Mouse (Mus musculus): Measurements from ENCODE around the gene Zbed6. TPM values are rescaled to one million over a fixed set of nuclear protein-coding genes. Genes with fewer than 3 reads are reported as not detected.

Zbed6 gene
- polyA plus RNA-seq, 1 experiment: not detected

GRCm38 (mm10) chr1:133650288-133651055 is 10.2 kb downstream of the Zbed6 start:
- Histone ChIP-seq H3K4me3 (ENCODE audit: insufficient read depth, low read depth, low read length) (no peak overlapping the region), H3K27ac (ENCODE audit: insufficient read depth, low read depth, low read length) (no peak overlapping the region), H3K4me1 (ENCODE audit: control insufficient read depth, insufficient read depth, low read length) (peaks cover 2% of the 10 kb centered on the region; the same call in 1 of the 2 replicates)
- WGBS: 95% methylated on average over 7 of the region's 7 CpGs
- TF ChIP-seq POLR2A (IDR thresholded peaks at IDR 0.05; ENCODE audit: insufficient read depth, low read depth, low read length) (no peak), CTCF (IDR thresholded peaks at IDR 0.05; ENCODE audit: insufficient read depth, low read depth, low read length) (no peak)

- TF ChIP-seq POLR2A (IDR thresholded peaks at IDR 0.05; ENCODE audit: insufficient read depth, low read depth, low read length) (no peak), CTCF (IDR thresholded peaks at IDR 0.05; ENCODE audit: insufficient read depth, low read depth, low read length) (no peak)
- 93% methylated on average over 5 of the region's 5 CpGs for WGBS
- no peak overlapping the region for H3K27ac ChIP-seq (ENCODE audit: insufficient read depth, low read depth, low read length)
- H3K4me1 ChIP-seq (ENCODE audit: control insufficient read depth, insufficient read depth, low read length): no peaks in the 10 kb centered on the region
- H3K4me3 ChIP-seq (ENCODE audit: insufficient read depth, low read depth, low read length): no peak overlapping the region
Measured at GRCm38 (mm10) chr1:133645652-133646051, 15.0 kb downstream of the Zbed6 start.

- WGBS: 37% methylated on average over 2 of the region's 2 CpGs
- no peak overlapping the region for H3K4me3 ChIP-seq (ENCODE audit: insufficient read depth, low read depth, low read length)
- H3K27ac ChIP-seq (ENCODE audit: insufficient read depth, low read depth, low read length): no peak overlapping the region
- H3K4me1 ChIP-seq (ENCODE audit: control insufficient read depth, insufficient read depth, low read length): no peaks in the 10 kb centered on the region
- no peak for TF ChIP-seq POLR2A (IDR thresholded peaks at IDR 0.05; ENCODE audit: insufficient read depth, low read depth, low read length)
- TF ChIP-seq CTCF (IDR thresholded peaks at IDR 0.05; ENCODE audit: insufficient read depth, low read depth, low read length): no peak
Measured at GRCm38 (mm10) chr1:133641163-133641562, 19.5 kb downstream of the Zbed6 start.

GRCm38 (mm10) chr1:133638517-133638916 is 22.2 kb downstream of the Zbed6 start:
- TF ChIP-seq POLR2A (IDR thresholded peaks at IDR 0.05; ENCODE audit: insufficient read depth, low read depth, low read length) (no peak), CTCF (IDR thresholded peaks at IDR 0.05; ENCODE audit: insufficient read depth, low read depth, low read length) (no peak)
- H3K4me3 ChIP-seq (ENCODE audit: insufficient read depth, low read depth, low read length): no peak overlapping the region
- WGBS: 92% methylated on average over 6 of the region's 6 CpGs
- no peak overlapping the region for H3K27ac ChIP-seq (ENCODE audit: insufficient read depth, low read depth, low read length)
- no peaks in the 10 kb centered on the region for H3K4me1 ChIP-seq (ENCODE audit: control insufficient read depth, insufficient read depth, low read length)

DNA sequence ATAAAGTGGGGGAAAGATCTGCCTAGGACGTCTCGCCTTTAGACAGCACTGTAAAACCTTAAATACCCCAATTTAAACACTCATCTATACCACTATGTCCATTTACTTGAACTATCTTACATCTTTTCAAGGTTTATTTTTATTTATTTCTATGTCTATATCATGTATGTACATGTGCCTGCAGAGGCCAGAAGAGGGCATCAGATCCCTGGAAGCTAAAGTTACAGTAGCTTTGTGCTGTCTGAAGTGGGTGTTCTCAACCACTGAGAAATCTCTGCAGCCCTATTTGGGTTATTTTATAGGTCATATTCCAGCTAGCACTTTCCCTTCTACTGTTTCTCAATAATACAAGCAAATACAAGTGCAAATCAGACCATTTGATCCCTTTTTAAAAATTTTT is 28.5 kb downstream of the Zbed6 start:
- Histone ChIP-seq H3K27ac (ENCODE audit: insufficient read depth, low read depth, low read length) (no peak overlapping the region), H3K4me1 (ENCODE audit: control insufficient read depth, insufficient read depth, low read length) (no peaks in the 10 kb centered on the region), H3K4me3 (ENCODE audit: insufficient read depth, low read depth, low read length) (no peak overlapping the region)
- no peak for TF ChIP-seq CTCF (IDR thresholded peaks at IDR 0.05; ENCODE audit: insufficient read depth, low read depth, low read length)
- no peak for TF ChIP-seq POLR2A (IDR thresholded peaks at IDR 0.05; ENCODE audit: insufficient read depth, low read depth, low read length)
- 90% methylated on average over 2 of the region's 2 CpGs for WGBS

DNA sequence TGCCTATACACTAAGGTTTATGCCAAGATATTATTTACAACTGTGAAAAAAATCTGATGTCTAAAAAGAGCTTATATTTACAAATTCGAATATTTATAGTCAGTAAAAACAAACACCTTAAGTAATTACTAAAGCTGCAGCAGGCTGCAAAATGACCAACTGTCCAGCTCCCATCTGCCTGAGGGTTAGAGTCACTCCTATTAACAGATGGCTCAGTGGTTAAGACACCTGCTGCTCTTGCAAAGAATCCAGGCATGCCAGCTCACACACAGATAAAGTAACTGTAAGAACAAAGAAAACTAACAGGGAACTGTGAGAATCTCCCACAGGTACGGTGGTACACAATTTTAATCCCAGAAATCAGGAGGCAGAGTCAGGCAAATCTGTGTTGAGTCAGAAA is 35.6 kb downstream of the Zbed6 start:
- WGBS: 74% methylated on average over 2 of the region's 2 CpGs
- H3K4me1 ChIP-seq (ENCODE audit: control insufficient read depth, insufficient read depth, low read length): no peaks in the 10 kb centered on the region
- TF ChIP-seq POLR2A (IDR thresholded peaks at IDR 0.05; ENCODE audit: insufficient read depth, low read depth, low read length) (no peak), CTCF (IDR thresholded peaks at IDR 0.05; ENCODE audit: insufficient read depth, low read depth, low read length) (no peak)
- no peak overlapping the region for H3K27ac ChIP-seq (ENCODE audit: insufficient read depth, low read depth, low read length)
- no peak overlapping the region for H3K4me3 ChIP-seq (ENCODE audit: insufficient read depth, low read depth, low read length)

GRCm38 (mm10) chr1:133618311-133618710 is 42.4 kb downstream of the Zbed6 start:
- TF ChIP-seq CTCF (IDR thresholded peaks at IDR 0.05; ENCODE audit: insufficient read depth, low read depth, low read length) (no peak), POLR2A (IDR thresholded peaks at IDR 0.05; ENCODE audit: insufficient read depth, low read depth, low read length) (no peak)

GRCm38 (mm10) chr1:133617908-133618307 is 42.8 kb downstream of the Zbed6 start:
- TF ChIP-seq CTCF (IDR thresholded peaks at IDR 0.05; ENCODE audit: insufficient read depth, low read depth, low read length) (no peak), POLR2A (IDR thresholded peaks at IDR 0.05; ENCODE audit: insufficient read depth, low read depth, low read length) (no peak)
- 73% methylated on average over 2 of the region's 2 CpGs for WGBS
- Histone ChIP-seq H3K4me1 (ENCODE audit: control insufficient read depth, insufficient read depth, low read length) (no peaks in the 10 kb centered on the region), H3K4me3 (ENCODE audit: insufficient read depth, low read depth, low read length) (no peak overlapping the region), H3K27ac (ENCODE audit: insufficient read depth, low read depth, low read length) (no peak overlapping the region)

More at GRCm38 (mm10) chr1:133618311-133618710, 42.4 kb downstream of the Zbed6 start:
- Histone ChIP-seq H3K27ac (ENCODE audit: insufficient read depth, low read depth, low read length) (no peak overlapping the region), H3K4me1 (ENCODE audit: control insufficient read depth, insufficient read depth, low read length) (no peaks in the 10 kb centered on the region), H3K4me3 (ENCODE audit: insufficient read depth, low read depth, low read length) (no peak overlapping the region)
- whole genome bisulfite sequencing: 78% methylated on average over 8 of the region's 8 CpGs

GRCm38 (mm10) chr1:133613817-133614216 is 46.9 kb downstream of the Zbed6 start:
- WGBS: 79% methylated on average over 3 of the region's 3 CpGs
- no peaks in the 10 kb centered on the region for H3K4me1 ChIP-seq (ENCODE audit: control insufficient read depth, insufficient read depth, low read length)
- no peak overlapping the region for H3K27ac ChIP-seq (ENCODE audit: insufficient read depth, low read depth, low read length)
- H3K4me3 ChIP-seq (ENCODE audit: insufficient read depth, low read depth, low read length): no peak overlapping the region
- TF ChIP-seq POLR2A (IDR thresholded peaks at IDR 0.05; ENCODE audit: insufficient read depth, low read depth, low read length) (no peak), CTCF (IDR thresholded peaks at IDR 0.05; ENCODE audit: insufficient read depth, low read depth, low read length) (no peak)
